Mouse (Mus musculus) retina, adult 2 months (tissue): ENCODE data around the gene Neu1.
"Not testable (repeated sequence)": the region's sequence is repeated elsewhere in the genome, so short reads cannot be mapped to it uniquely, and the experiment has no call there.

ENCODE experiments used
- DNase-seq: peaks from one replicate; pipeline ENCODE4 v3.0.0-alpha.2; 2012; ENCODE audit warnings: low read depth, low spot score

Gene Neu1

DNA sequence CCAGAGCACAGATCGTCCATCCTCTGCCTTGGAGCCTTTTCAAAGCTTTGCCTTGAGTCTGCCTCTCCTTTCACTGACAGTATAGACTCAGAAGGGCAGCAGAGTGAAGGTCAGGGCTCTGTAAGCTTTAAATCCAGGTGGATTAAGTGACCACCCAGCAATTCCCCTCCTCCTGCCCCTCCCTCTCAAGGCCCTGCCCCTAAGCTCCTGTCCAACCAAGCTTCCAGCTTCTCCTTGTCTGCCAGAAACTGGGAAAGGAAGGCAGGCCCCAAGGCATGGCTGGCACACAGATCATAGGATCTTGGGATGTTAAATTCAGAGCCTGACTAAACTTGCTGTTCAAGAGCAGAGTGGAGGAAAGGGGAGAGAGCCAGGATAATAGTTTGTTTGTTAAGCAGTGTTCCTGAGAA lies 33.6 kb downstream of the Neu1 start:
- DNase-seq: peak; percentile 81

- no peak for DNase-seq
Observed at GRCm38 (mm10) chr17:34965627-34966026, 34.6 kb downstream of the Neu1 start.

DNA sequence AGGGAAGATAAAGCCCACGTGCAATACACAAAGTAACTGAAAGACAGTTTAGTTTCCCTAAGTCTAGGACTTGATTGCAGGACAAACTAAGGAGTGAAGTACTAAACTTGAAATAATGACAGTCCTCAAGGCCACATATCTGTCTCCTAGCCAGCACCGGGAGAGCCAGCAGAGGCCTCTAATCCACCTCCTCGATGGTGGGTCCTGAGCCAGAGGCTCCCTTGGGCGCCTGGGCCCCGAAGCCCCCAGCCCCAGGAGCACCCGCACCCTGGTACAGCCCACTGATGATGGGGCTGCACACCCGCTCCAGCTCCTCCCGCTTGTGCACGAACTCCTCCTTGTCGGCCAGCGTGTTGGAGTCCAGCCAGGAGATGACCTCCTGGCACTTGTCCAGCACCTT lies 38.8 kb downstream of the Neu1 start, which contains the start of gene Gm20481:
Gene Gm20481, plus strand, starts transcription at position 91 of the 400 bp plus-strand sequence.
- DNase-seq: not testable (repeated sequence)

DNA sequence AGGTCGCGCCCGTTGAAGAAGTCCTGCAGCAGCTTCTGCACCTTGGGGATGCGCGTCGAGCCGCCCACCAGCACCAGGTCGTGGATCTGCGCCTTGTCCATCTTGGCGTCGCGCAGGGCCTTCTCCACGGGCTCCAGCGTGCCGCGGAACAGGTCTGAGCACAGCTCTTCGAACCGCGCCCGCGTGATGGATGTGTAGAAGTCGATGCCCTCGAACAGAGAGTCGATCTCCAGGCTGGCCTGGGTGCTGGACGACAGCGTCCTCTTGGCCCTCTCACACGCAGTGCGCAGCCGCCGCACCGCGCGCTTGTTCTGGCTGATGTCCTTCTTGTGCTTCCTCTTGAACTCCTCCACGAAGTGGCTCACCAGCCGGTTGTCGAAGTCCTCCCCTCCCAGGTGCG lies 39.8 kb downstream of the Neu1 start:
- DNase-seq: not testable (repeated sequence)

- not testable (repeated sequence) for DNase-seq
Observed at GRCm38 (mm10) chr17:34971694-34972068, 40.6 kb downstream of the Neu1 start.

- peak; percentile 57 for DNase-seq
Observed at GRCm38 (mm10) chr17:34972069-34972749, 41.2 kb downstream of the Neu1 start, which contains the start of the genes Hspa1a and Hspa1l. Gene Hspa1a, minus strand, starts transcription at chr17:34972156. Gene Hspa1l, plus strand, starts transcription at chr17:34972703.

DNA sequence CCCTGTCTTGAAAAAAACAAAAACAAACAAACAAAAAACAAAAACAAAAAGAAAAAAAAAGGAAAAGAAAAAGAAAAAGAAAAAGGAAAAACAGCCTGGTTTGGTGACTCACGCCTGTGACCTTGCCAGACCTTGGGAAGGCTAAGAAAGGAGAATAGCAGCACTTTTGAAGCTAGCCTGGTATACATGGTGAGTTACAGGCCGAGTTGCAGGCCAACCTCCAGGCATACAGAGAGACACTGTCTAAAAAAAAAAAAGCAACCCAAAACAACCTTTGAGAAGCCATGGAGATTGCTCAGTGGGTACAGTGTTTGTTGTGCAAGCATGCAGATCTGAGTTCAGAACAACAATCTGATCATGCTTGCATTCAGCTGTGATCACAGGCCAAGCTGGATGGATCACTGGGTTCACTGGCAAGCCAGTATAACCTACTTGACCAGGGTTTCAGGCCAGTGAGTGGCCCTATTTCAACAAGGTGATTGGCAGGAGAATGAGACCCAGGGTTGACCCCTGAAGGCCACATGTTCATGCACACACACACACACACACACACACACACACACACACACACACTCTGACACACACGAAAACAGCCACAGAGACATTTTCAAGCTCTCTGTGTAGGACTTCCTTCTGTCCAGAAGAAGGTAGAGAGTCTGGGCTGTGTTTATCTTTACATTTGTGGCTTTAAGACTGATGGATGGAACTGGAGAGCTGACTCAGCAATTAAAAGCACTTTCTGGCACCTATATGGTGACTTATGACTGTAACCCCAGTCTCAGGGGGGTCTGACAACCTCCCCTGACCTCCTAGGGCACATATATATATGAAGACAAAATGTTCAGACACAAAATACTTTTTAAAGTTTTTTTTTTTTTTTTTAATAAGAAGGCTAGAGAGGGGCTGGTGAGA lies 44.8 kb downstream of the Neu1 start:
- DNase-seq: no peak

- DNase-seq: no peak
Observed at GRCm38 (mm10) chr17:34977000-34977399, 45.9 kb downstream of the Neu1 start.

DNA sequence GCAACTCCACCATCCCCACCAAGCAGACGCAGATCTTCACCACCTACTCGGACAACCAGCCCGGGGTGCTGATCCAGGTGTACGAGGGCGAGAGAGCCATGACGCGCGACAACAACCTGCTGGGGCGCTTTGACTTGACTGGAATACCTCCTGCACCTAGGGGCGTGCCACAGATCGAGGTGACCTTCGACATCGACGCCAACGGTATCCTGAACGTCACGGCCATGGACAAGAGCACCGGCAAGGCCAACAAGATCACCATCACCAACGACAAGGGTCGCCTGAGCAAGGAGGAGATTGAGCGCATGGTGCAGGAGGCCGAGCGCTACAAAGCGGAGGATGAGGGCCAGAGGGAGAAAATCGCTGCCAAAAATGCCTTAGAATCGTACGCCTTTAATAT lies 47.2 kb downstream of the Neu1 start:
- DNase-seq: no peak

- no peak for DNase-seq
Observed at GRCm38 (mm10) chr17:34979631-34980030, 48.6 kb downstream of the Neu1 start.

GRCm38 (mm10) chr17:34980655-34981054 lies 49.6 kb downstream of the Neu1 start:
- no peak for DNase-seq

DNA sequence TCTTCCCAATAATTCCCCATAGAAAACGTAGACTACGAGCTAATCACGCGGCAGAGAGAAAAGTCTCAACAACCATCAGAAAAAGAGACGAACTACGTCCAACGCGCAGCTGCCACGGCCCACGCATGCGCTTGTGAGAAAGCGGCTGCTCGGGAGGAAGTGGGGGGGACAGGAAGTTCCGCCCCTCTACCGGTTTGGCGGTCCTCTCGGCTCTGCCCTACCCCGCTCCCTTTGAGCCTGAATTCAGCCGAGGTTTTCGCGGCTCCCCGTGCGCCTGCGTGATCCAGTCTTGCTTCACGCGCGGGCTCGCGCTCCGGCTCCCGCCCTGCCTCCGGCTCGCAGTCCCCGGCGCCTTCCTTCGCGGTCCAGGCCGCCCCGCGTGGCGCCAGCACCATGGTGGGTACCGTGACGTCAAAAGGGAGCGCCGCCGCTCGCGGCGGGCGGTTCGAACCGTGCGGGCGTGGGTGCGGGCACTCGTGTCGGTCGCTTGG lies 50.7 kb downstream of the Neu1 start, which contains the start of gene Lsm2:
Gene Lsm2, plus strand, starts transcription at position 173 of the 491 bp plus-strand sequence.
- DNase-seq: peak; percentile 85

DNA sequence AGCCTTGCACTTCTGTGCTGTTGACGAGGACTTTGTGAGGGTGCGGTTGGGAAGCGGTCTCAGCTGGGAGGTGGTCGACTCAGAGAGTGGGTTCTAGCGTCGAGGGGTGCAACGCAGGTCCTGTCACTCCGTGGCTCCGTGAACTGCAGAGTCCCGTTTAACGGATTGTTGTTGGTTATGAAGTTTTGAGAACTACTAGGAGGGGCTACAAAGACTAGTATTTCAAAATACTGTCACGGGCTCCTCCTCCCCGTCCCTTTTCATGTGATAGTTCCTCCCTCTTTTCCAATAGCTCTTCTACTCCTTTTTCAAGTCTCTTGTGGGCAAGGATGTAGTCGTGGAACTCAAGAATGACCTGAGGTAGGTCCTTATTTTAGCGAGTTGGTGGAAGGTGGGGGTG lies 51.3 kb downstream of the Neu1 start:
- DNase-seq: no peak

DNA sequence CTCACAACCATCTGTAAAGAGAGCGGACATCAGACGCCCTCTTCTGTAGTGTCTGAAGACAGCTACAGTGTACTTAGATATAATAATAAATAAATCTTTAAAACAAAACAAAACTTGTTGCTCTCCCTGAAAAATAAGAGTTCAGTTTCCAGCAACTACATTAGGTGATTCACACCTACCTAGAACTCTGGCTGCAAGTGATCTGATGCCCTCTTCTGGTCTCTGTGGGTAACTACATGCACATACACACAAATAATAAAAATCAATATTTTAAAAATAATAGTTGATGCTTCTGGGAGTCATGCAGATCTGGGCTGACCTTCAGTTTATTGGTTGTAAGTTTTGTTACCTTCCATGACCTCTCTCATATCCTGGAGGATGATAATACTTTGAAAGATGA lies 53.2 kb downstream of the Neu1 start:
- no peak for DNase-seq
